13 mouse cellular contexts compared by ENCODE assay signal in the genomic region with DNA sequence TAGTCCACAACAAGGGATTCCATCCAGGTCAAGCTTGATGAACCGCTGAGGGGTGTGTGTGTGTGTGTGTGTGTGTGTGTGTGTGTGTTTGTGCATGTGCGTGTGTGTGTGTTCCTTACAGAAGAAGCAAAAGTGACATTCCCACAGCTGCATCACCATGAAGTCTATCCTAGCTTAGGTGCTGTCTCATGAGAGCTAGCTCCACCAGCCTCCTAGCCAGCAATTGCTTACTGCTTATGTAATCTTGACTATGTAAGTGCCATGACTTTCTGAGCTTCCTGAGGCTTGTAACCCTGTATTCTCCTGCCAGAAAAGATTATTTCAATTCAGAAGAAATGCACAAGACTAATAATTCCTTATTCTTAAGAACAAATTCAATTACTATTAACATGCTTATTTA.
"Had no signal": no experiment of that assay in that cellular context is flagged by ENCODE, and none has a peak within 500 bp of the region (broad histone marks: within the 10 kb centered on the region; RNA-seq: fewer than 3 reads in every experiment).

No protein-coding gene starts in this region.

- H3K4me3 ChIP-seq: midbrain, embryonic 10.5 days; midbrain, embryonic 12.5 days; midbrain, embryonic 15.5 days; neural tube, embryonic 12.5 days; stomach, embryonic 15.5 days had no signal

- H3K36me3 ChIP-seq: midbrain, embryonic 10.5 days; midbrain, embryonic 12.5 days; midbrain, embryonic 15.5 days; neural tube, embryonic 12.5 days; stomach, embryonic 15.5 days had no signal

- H3K9me3 ChIP-seq: midbrain, embryonic 10.5 days; midbrain, embryonic 12.5 days; midbrain, embryonic 15.5 days; neural tube, embryonic 12.5 days; stomach, embryonic 15.5 days had no signal

- H3K27me3 ChIP-seq: midbrain, embryonic 12.5 days; midbrain, embryonic 15.5 days; neural tube, embryonic 12.5 days; stomach, embryonic 15.5 days had no signal

- ATAC-seq: midbrain, embryonic 15.5 days had no signal

- DNase-seq: lung, adult 18-20 months; lung, embryonic 14.5 days; lung, postnatal 10 days; lung, postnatal 4 days; right cerebral cortex, postnatal 14 days; thymus, adult 18-20 months; thymus, postnatal 14 days; thymus, postnatal 36 days had no signal

- H3K4me1 ChIP-seq: midbrain, embryonic 10.5 days; midbrain, embryonic 12.5 days; midbrain, embryonic 15.5 days; neural tube, embryonic 12.5 days; stomach, embryonic 15.5 days had no signal
